7 mouse cellular contexts compared by ENCODE assay signal in genomic region chr14:9449942-9450341, GRCm38 (mm10).
DNase-seq lines count a peak whose midpoint lies in the region.

No protein-coding gene starts in this region.

- DNase-seq in kidney, postnatal 4 days: peak; percentile 47 to 48
- no peak for DNase-seq in kidney, adult 18-20 months
- DNase-seq in NIH3T3 (ENCODE audit: low read depth): peak; percentile 82
- peak; percentile 29 for DNase-seq in adrenal gland, adult 8-10 months
- peak; percentile 32 to 73 for DNase-seq in gastrocnemius, postnatal 4 days (ENCODE audit: low spot score in 2 of 2)
- peak; percentile 6 for DNase-seq in ovary, postnatal 14 days (ENCODE audit: low spot score)
- no peak for DNase-seq in cerebellum, adult 11-12 months

Comparison
In these comparisons a context has a peak if more than half of its experiments do, and no peak if none do; other contexts are left out.
1. DNase-seq: peak in kidney, postnatal 4 days (2 of 2), NIH3T3 (single experiment), adrenal gland, adult 8-10 months (single experiment), gastrocnemius, postnatal 4 days (2 of 2) and ovary, postnatal 14 days (single experiment); none in kidney, adult 18-20 months (single experiment) and cerebellum, adult 11-12 months (single experiment).